Mouse (Mus musculus) c-Kit-positive CD71-negative TER-119-negative erythroid progenitor cells, embryonic 14.5 days (primary cell): ENCODE data around the gene Clic4.
"Not testable (repeated sequence)": the region's sequence is repeated elsewhere in the genome, so short reads cannot be mapped to it uniquely, and the experiment has no call there.

Experiments
- DNase-seq: peaks from one replicate; pipeline ENCODE4 v3.0.0-alpha.2; 2013; ENCODE audit warnings: low read depth

Gene Clic4

GRCm38 (mm10) chr4:135292477-135293089 lies 20.0 kb upstream of the Clic4 start:
- DNase-seq, result no peak

- DNase-seq, result no peak
These were observed 19.2 kb upstream of the Clic4 start for GRCm38 (mm10) chr4:135291841-135292240.

GRCm38 (mm10) chr4:135291199-135291598 lies 18.6 kb upstream of the Clic4 start:
- DNase-seq, result no peak

- no peak for DNase-seq
These were observed 15.4 kb upstream of the Clic4 start for GRCm38 (mm10) chr4:135287975-135288374.

- no peak for DNase-seq
These were observed 14.3 kb upstream of the Clic4 start for GRCm38 (mm10) chr4:135286833-135287395.

- no peak for DNase-seq
These were observed 13.5 kb upstream of the Clic4 start for GRCm38 (mm10) chr4:135286033-135286622.

- DNase-seq, result no peak
These were observed 12.8 kb upstream of the Clic4 start for GRCm38 (mm10) chr4:135285436-135285835.

GRCm38 (mm10) chr4:135283875-135284274 lies 11.3 kb upstream of the Clic4 start:
- DNase-seq, result no peak

- DNase-seq, result no peak
These were observed 10.8 kb upstream of the Clic4 start for GRCm38 (mm10) chr4:135283417-135283816.

- no peak for DNase-seq
These were observed 10.2 kb upstream of the Clic4 start for GRCm38 (mm10) chr4:135282651-135283290.

GRCm38 (mm10) chr4:135280016-135280415 lies 7.4 kb upstream of the Clic4 start:
- DNase-seq, result not testable (repeated sequence)

- no peak for DNase-seq
These were observed 4.2 kb upstream of the Clic4 start for GRCm38 (mm10) chr4:135276681-135277379.

- no peak for DNase-seq
These were observed 2.1 kb upstream of the Clic4 start for GRCm38 (mm10) chr4:135274761-135275160.

- DNase-seq, result no peak
These were observed 681 bp upstream of the Clic4 start for GRCm38 (mm10) chr4:135273307-135273682.

- no peak for DNase-seq
These were observed 565 bp downstream of the Clic4 start for GRCm38 (mm10) chr4:135271881-135272616.

GRCm38 (mm10) chr4:135271419-135271828 lies 1.2 kb downstream of the Clic4 start:
- DNase-seq, result no peak

- no peak for DNase-seq
These were observed 2.1 kb downstream of the Clic4 start for GRCm38 (mm10) chr4:135270476-135270875.

GRCm38 (mm10) chr4:135269656-135270341 lies 2.8 kb downstream of the Clic4 start:
- DNase-seq, result no peak

- DNase-seq, result no peak
These were observed 5.1 kb downstream of the Clic4 start for GRCm38 (mm10) chr4:135267521-135267920.

- DNase-seq, result no peak
These were observed 5.6 kb downstream of the Clic4 start for GRCm38 (mm10) chr4:135266987-135267386.

GRCm38 (mm10) chr4:135260434-135260833 lies 12.2 kb downstream of the Clic4 start:
- no peak for DNase-seq
